21 mouse cellular contexts compared by ENCODE assay signal in the genomic region with DNA sequence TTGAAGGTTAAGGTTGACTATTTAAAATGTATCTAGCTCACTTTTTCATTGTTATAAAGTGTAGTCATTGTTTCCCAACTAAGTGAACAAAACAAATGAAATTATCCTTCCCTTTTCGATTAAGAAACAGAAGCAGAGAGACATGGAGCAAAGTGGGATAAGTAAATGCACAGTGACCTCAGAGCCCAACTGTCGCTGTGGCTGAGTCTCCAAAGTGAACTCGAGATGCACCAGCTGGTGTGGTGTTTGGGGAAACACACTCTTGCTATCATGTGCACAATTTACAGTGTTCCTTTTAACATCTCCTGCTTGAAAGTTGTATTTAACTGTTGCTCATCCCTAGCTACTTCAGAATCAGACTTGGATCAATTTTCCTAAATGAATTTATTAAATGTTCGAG.
"Had no signal": no experiment of that assay in that cellular context is flagged by ENCODE, and none has a peak within 500 bp of the region (broad histone marks: within the 10 kb centered on the region; RNA-seq: fewer than 3 reads in every experiment).

No protein-coding gene starts in this region.

- DNase-seq: liver, embryonic 13.5 days; liver, postnatal 0 days; midbrain, embryonic 14.5 days; retina, postnatal 1 day; right cerebral cortex, adult 18-20 months; right cerebral cortex, postnatal 25 days; right cerebral cortex, postnatal 4 days; spleen, adult 18-20 months; thymus, adult 2 months; thymus, postnatal 25 days; thymus, postnatal 4 days had no signal

- ATAC-seq: liver, postnatal 0 days; midbrain, embryonic 16.5 days had no signal

- H3K9ac ChIP-seq: liver, embryonic 13.5 days; liver, embryonic 15.5 days; liver, postnatal 0 days; midbrain, embryonic 12.5 days; neural tube, embryonic 13.5 days; neural tube, embryonic 15.5 days; stomach, embryonic 15.5 days had no signal

- H3K27me3 ChIP-seq: liver, embryonic 13.5 days; liver, embryonic 15.5 days; midbrain, embryonic 12.5 days; neural tube, embryonic 13.5 days; neural tube, embryonic 15.5 days; stomach, embryonic 15.5 days had no signal

- H3K4me3 ChIP-seq: liver, embryonic 13.5 days; liver, embryonic 15.5 days; midbrain, embryonic 10.5 days; midbrain, embryonic 12.5 days; myocyte; neural tube, embryonic 13.5 days; neural tube, embryonic 15.5 days; stomach, embryonic 15.5 days had no signal

- H3K4me1 ChIP-seq: liver, embryonic 13.5 days; liver, embryonic 15.5 days; midbrain, embryonic 10.5 days; midbrain, embryonic 12.5 days; neural tube, embryonic 13.5 days; neural tube, embryonic 15.5 days; stomach, embryonic 15.5 days had no signal

- H3K36me3 ChIP-seq: liver, embryonic 13.5 days; liver, embryonic 15.5 days; midbrain, embryonic 10.5 days; midbrain, embryonic 12.5 days; neural tube, embryonic 13.5 days; neural tube, embryonic 15.5 days; stomach, embryonic 15.5 days had no signal

- H3K27ac ChIP-seq: liver, embryonic 13.5 days; liver, embryonic 15.5 days; midbrain, embryonic 10.5 days; midbrain, embryonic 12.5 days; neural tube, embryonic 13.5 days; neural tube, embryonic 15.5 days; stomach, embryonic 15.5 days; stomach, postnatal 0 days had no signal

- H3K9me3 ChIP-seq: liver, embryonic 13.5 days; liver, embryonic 15.5 days; midbrain, embryonic 10.5 days; midbrain, embryonic 12.5 days; neural tube, embryonic 13.5 days; neural tube, embryonic 15.5 days; stomach, embryonic 15.5 days had no signal

- H3K4me2 ChIP-seq: liver, embryonic 11.5 days; liver, embryonic 13.5 days; liver, embryonic 15.5 days; midbrain, embryonic 12.5 days; neural tube, embryonic 13.5 days; neural tube, embryonic 15.5 days; stomach, embryonic 15.5 days had no signal
